Mouse (Mus musculus): ENCODE measurements at regions not wholly inside any gene's neighbourhood (a gene's known extent, or its start where the extent isn't known, plus 50 kb on each side); places are given as distances from the start of the nearest gene placed in this dataset.

GRCm38 (mm10) chr12:60872381-60872780 is 650.6 kb upstream of the Lrfn5 start:
- Histone ChIP-seq H3K4me2 (ENCODE audit: low read length) (no peak overlapping the region), H3K36me3 (ENCODE audit: control insufficient read depth, insufficient read depth, low read length) (no peaks in the 10 kb centered on the region), H3K27me3 (replicated peaks; ENCODE audit: control insufficient read depth, insufficient read depth, low read length) (no peaks in the 10 kb centered on the region), H3K9ac (ENCODE audit: low read length) (no peak overlapping the region), H3K4me3 (ENCODE audit: low read depth, low read length) (no peak overlapping the region), H3K27ac (ENCODE audit: low read depth, low read length) (no peak overlapping the region), H3K4me1 (ENCODE audit: control insufficient read depth, insufficient read depth, low read length) (no peaks in the 10 kb centered on the region), H3K9me3 (replicated peaks; ENCODE audit: control insufficient read depth, low read length) (no peaks in the 10 kb centered on the region)
- 57% methylated on average over 2 of the region's 2 CpGs for WGBS
- ATAC-seq (no peak), DNase-seq (ENCODE audit: low spot score) (peak; percentile 25)

GRCm38 (mm10) chr12:60892408-60892807 is 630.5 kb upstream of the Lrfn5 start:
- ATAC-seq: no peak
- Histone ChIP-seq H3K27me3 (replicated peaks; ENCODE audit: control insufficient read depth, insufficient read depth, low read length) (no peaks in the 10 kb centered on the region), H3K9me3 (replicated peaks; ENCODE audit: control insufficient read depth, low read length) (no peaks in the 10 kb centered on the region), H3K27ac (ENCODE audit: low read depth, low read length) (no peak overlapping the region), H3K36me3 (ENCODE audit: control insufficient read depth, insufficient read depth, low read length) (no peaks in the 10 kb centered on the region), H3K9ac (ENCODE audit: low read length) (no peak overlapping the region), H3K4me1 (ENCODE audit: control insufficient read depth, insufficient read depth, low read length) (no peaks in the 10 kb centered on the region), H3K4me2 (ENCODE audit: low read length) (no peak overlapping the region), H3K4me3 (ENCODE audit: low read depth, low read length) (no peak overlapping the region)
- WGBS: 65% methylated on average over 2 of the region's 2 CpGs
- no peak for DNase-seq (ENCODE audit: low spot score)

GRCm38 (mm10) chr12:60894506-60894905 is 628.4 kb upstream of the Lrfn5 start:
- no peak for ATAC-seq
- Histone ChIP-seq H3K27ac (ENCODE audit: low read depth, low read length) (no peak overlapping the region), H3K4me1 (ENCODE audit: control insufficient read depth, insufficient read depth, low read length) (no peaks in the 10 kb centered on the region), H3K4me2 (ENCODE audit: low read length) (no peak overlapping the region), H3K9ac (ENCODE audit: low read length) (no peak overlapping the region), H3K4me3 (ENCODE audit: low read depth, low read length) (no peak overlapping the region), H3K36me3 (ENCODE audit: control insufficient read depth, insufficient read depth, low read length) (no peaks in the 10 kb centered on the region), H3K27me3 (replicated peaks; ENCODE audit: control insufficient read depth, insufficient read depth, low read length) (no peaks in the 10 kb centered on the region), H3K9me3 (replicated peaks; ENCODE audit: control insufficient read depth, low read length) (no peaks in the 10 kb centered on the region)
- DNase-seq (ENCODE audit: low spot score): no peak
- 68% methylated on average over 1 of the region's 1 CpGs for WGBS

GRCm38 (mm10) chr12:60932029-60932428 is 590.9 kb upstream of the Lrfn5 start:
- H3K9me3 ChIP-seq (replicated peaks; ENCODE audit: control insufficient read depth, low read length): no peaks in the 10 kb centered on the region
- WGBS: 72% methylated on average over 4 of the region's 4 CpGs
- H3K4me3 ChIP-seq (ENCODE audit: low read depth, low read length): no peak overlapping the region
- no peak overlapping the region for H3K9ac ChIP-seq (ENCODE audit: low read length)
- no peaks in the 10 kb centered on the region for H3K4me1 ChIP-seq (ENCODE audit: control insufficient read depth, insufficient read depth, low read length)
- no peaks in the 10 kb centered on the region for H3K27me3 ChIP-seq (replicated peaks; ENCODE audit: control insufficient read depth, insufficient read depth, low read length)
- no peak overlapping the region for H3K4me2 ChIP-seq (ENCODE audit: low read length)
- H3K36me3 ChIP-seq (ENCODE audit: control insufficient read depth, insufficient read depth, low read length): no peaks in the 10 kb centered on the region
- H3K27ac ChIP-seq (ENCODE audit: low read depth, low read length): no peak overlapping the region
- ATAC-seq: no peak
- no peak for DNase-seq (ENCODE audit: low spot score)

- no peak for DNase-seq (ENCODE audit: low spot score)
- Histone ChIP-seq H3K9me3 (replicated peaks; ENCODE audit: control insufficient read depth, low read length) (no peaks in the 10 kb centered on the region), H3K4me2 (ENCODE audit: low read length) (no peak overlapping the region), H3K9ac (ENCODE audit: low read length) (no peak overlapping the region), H3K27ac (ENCODE audit: low read depth, low read length) (no peak overlapping the region), H3K36me3 (ENCODE audit: control insufficient read depth, insufficient read depth, low read length) (no peaks in the 10 kb centered on the region), H3K4me3 (ENCODE audit: low read depth, low read length) (no peak overlapping the region), H3K27me3 (replicated peaks; ENCODE audit: control insufficient read depth, insufficient read depth, low read length) (no peaks in the 10 kb centered on the region), H3K4me1 (ENCODE audit: control insufficient read depth, insufficient read depth, low read length) (no peaks in the 10 kb centered on the region)
- no peak for ATAC-seq
- 87% methylated on average over 1 of the region's 1 CpGs for WGBS
Measured at GRCm38 (mm10) chr12:60967424-60967823, 555.5 kb upstream of the Lrfn5 start.

- DNase-seq (ENCODE audit: low spot score): peak; percentile 54
- ATAC-seq: peak; percentile 67; the same call in 1 of the 2 replicates
- H3K4me2 ChIP-seq (ENCODE audit: low read length): no peak overlapping the region
- H3K36me3 ChIP-seq (ENCODE audit: control insufficient read depth, insufficient read depth, low read length): no peaks in the 10 kb centered on the region
- H3K27ac ChIP-seq (ENCODE audit: low read depth, low read length): no peak overlapping the region
- H3K27me3 ChIP-seq (replicated peaks; ENCODE audit: control insufficient read depth, insufficient read depth, low read length): no peaks in the 10 kb centered on the region
- H3K4me3 ChIP-seq (ENCODE audit: low read depth, low read length): no peak overlapping the region
- no peak overlapping the region for H3K9ac ChIP-seq (ENCODE audit: low read length)
- H3K4me1 ChIP-seq (ENCODE audit: control insufficient read depth, insufficient read depth, low read length): no peaks in the 10 kb centered on the region
- H3K9me3 ChIP-seq (replicated peaks; ENCODE audit: control insufficient read depth, low read length): no peaks in the 10 kb centered on the region
Measured at GRCm38 (mm10) chr12:60978441-60978840, 544.5 kb upstream of the Lrfn5 start.

Data from forebrain, embryonic 14.5 days (tissue).